Mouse (Mus musculus) activated CD4-positive, CD25-positive, alpha-beta regulatory T cell, adult 4 months (primary cell): ENCODE results near the gene Tnfrsf11a. TPM values are rescaled to one million over a fixed set of nuclear protein-coding genes. Genes with fewer than 3 reads are reported as not detected.
"Not testable (repeated sequence)": the region's sequence is repeated elsewhere in the genome, so short reads cannot be mapped to it uniquely, and the experiment has no call there.

Experiments
- ATAC-seq: one replicate; pipeline ENCODE4 v1.8.0; 2017
- polyA plus RNA-seq, 2 experiments: library from polyadenylated mRNA; unstranded; fragments of 100-300 nt; shearing (Covaris generic); gene quantifications; one replicate each; pipeline ENCODE4 v1.2.1; 2017

Tnfrsf11a gene
- under 1 TPM in 1 of 2 experiments, not detected in 1; 0.08 TPM for polyA plus RNA-seq

DNA sequence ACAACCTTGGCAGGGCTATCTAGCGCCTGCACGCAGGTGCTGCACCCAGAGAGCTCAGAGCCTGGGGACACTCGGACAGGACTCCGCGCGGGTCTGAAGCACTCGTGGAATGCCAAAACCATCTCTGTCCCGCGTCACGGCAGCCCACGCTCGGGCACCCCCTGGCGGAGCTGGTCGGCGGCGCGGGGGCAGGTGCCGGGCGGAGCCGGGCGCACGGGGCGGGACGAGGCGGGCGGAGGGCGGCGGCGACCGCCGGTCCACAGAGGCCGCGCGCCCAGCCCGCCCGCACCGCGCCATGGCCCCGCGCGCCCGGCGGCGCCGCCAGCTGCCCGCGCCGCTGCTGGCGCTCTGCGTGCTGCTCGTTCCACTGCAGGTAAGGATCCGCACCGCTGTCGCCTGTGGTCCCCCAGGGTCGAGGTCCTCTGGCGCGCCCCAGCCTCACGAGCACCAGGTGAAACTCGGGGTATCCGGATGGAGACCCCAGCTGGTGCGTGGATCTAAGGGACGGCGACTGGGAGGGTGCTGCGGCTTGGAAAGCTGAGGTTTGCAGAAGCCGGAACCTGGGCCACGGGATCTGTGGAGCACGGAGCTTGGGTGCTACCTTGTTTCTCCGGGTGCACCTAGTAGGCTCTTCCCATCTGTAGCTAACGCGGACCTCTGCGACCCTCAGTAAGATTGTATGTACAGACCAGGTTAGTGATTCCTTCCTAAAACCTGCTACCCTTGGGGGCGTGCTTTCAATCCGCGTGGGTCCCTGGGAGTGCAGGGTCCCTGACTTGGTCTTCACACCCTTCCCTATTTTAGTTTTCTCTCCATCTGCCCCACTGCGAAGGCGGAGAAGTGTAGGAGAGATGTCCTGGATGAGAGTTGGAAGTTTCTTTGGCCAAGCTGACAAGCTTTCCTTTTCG, at the start of gene Tnfrsf11a:
TSS of gene Tnfrsf11a (plus strand) at position 262 of the 908 bp plus-strand sequence.
- ATAC-seq: peak; percentile 54

DNA sequence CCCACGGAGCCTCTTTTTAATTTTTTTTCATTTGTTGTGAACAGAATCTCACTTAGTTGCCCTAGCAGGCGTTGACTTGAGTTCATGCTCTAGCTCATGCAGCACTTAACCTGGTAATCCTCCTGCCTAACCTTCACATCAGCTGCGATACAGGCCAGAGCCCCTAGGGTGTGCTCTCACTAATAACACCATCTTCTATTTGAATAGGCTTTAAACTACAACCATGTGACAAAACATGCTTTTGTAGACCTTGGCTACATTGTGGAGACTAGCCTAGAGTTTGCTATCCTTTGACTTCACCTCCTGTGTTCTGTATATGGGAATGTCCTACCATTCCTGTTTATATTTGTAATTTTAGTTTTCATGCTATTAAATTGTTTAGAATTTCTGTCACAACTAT, 45.2 kb upstream of the Tnfrsf11a start:
- ATAC-seq: peak; percentile 46

DNA sequence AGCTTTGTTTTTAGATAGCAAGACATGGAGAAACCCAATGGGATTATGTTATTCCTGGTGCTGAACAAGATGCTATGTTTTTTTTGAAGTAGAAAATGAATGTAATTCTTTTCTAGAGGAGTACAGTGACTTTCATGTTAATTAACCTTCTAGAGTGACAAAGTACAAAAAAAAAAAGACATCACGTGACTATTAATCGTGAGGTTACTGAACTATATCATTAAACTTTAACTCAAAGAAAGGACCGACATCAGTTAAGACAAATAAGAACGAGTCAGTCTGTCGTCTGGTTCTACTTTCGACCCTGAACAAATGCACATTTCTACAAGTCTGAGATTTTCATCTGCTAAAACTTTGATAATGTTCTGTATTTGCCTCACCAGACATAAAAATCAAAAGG, 42.2 kb upstream of the Tnfrsf11a start:
- ATAC-seq: no peak

DNA sequence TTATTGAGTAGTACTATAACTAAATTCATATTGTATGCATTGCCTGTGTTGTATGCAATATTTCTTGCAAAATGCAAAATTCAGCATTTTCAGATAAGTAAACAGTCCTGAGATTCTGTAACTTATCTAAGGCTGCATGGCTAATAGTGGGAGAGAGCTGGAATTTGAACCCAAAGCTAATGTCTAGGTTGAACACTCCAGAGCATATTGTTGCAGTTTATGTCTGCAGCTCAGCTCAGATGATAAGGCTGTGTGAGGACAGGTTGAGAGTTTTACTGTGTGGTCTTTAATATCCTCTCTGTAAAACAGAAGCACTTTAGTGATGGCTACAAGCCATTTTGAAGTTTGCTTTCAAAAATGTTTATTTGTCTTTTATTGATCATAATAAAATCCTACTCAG, 41.0 kb upstream of the Tnfrsf11a start:
- no peak for ATAC-seq

DNA sequence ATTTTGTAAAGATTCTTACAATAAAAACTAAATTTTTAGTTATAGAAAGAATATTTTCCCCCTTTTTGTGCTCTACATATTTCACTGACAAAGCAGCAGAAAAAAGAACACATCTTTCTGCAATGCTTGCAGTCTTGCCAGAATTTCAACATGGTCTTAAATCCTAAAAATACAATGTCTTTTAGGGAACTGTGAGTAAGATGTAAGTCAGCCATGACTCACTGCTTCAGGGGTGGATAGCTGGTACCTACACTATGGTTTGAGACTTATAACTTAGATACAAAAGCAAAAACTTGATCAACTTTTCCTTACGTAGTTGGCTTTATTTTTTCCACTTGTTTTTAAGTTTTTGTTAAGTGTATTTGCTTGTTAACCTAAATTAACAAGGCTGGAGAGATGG, 38.0 kb upstream of the Tnfrsf11a start:
- no peak for ATAC-seq

DNA sequence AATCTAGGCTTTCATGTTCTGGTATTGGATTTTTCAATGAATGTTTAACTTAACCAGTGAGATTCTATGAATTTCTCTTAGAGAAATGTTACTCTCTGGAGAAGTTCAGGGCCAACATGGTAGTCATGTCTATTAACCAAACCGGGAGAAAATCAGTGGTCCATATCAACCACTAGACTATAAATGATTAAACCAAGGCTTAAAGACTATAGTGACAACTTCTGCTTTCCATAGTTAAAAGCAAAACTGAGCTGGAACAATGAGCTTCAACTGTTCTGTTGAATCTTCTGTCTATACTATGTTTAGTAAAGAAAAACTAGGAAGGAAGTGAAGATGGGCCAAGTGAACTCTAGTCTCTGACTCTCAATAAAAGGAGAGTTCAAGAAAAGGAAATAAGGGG, 34.1 kb upstream of the Tnfrsf11a start:
- no peak for ATAC-seq

DNA sequence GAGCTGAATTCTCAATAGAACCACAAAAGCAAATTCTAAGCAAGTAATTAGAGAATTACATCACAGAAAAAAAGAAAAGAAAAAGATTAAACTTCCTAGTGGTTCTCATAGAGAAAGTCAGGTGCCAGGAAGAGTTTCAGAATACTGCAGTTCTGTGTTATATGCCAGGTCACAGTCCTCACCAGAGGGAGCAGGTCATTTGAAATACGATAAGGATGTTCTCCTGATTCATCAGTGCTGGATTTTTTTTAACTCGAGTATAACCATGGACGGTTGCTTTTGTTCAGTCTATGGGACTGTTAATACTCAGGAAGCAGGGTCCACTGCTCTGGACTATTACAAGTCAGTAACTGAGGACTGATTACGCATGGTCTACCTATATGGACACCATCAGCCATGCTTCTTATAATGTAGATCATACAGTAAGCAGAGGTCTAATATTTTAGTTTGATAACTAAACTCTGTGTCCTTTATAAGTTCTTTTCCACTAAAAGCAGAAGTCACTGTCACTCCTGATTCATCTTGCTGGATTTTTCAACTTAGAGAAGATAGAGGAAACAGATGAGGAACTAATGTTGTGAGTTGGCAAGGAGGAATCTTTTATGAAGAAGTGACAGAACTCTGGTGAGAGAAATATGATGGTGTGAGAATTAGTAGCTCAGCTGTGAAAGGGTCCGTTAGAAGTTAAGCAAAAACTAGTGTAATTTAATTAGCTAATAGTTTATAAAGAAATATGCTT, 33.5 kb upstream of the Tnfrsf11a start:
- ATAC-seq: no peak

DNA sequence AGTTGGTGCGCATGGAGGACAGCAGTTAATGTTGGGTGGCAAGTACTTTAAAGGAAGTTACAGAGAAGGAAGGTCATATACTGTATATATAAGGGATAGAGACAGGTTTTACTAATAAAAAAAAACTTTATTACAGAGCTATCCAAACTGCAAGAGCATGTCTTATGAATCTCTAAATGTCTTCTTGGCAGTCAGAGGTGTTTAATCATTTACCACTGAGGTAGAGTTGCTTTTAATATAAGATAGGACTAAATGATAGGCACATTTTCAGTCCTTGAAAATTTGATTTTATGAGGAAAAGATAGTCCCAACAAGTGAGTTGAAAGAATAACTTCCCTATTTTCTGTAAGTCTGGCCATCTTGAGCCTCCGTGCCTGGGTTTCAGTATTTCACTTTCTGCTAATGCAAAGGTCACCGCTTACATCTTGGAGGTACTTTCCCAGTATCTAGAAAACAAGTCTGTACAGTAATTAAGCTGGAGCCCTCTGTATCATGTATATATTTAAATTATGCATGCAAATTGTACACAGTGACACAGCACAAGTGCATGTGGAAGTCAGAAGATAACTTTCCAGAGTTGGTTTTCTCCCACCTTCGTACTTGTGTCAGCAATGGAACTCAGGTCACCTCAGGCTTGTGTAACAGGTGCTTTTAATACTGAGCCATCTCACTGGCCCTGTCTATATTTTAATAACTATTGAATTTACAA, 32.3 kb upstream of the Tnfrsf11a start:
- no peak for ATAC-seq

DNA sequence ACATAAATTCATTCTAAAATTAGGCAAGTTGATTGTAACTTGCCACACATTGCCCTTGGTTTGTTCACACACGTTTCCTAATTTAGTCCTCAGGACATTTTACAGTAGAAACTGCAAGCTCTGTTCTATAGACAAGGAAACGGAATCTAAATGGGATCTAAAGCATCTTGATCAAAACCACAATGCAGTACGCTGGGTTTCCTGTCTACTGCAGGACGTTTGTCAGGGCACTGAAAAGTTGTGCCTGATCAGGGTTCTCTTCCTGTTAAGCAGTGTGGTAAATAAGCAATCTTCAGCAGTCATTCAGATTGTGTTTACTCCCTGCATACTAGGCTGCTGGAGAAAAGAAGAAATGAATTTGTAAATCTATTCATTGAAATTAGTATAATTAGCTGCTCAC, 28.3 kb upstream of the Tnfrsf11a start:
- peak; percentile 65 for ATAC-seq

DNA sequence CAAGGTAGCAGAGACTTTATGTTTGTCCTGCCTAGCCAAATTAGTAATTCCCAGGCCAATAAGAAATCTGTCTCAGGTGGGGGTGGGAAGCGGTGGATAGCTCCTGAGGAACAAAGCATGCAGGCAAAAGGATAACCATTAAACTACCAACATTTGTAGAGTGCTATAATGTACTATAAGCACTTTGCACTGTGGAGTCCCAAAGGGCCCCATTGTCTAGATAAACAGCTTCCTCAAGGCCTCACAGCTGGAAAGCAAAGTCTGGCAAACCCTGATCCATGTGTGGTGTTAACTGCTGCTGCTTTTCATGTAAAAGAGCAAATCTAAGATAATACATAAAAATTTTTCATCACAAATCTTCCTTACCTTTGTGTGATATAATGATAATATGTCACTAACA, 27.6 kb upstream of the Tnfrsf11a start:
- ATAC-seq: no peak

DNA sequence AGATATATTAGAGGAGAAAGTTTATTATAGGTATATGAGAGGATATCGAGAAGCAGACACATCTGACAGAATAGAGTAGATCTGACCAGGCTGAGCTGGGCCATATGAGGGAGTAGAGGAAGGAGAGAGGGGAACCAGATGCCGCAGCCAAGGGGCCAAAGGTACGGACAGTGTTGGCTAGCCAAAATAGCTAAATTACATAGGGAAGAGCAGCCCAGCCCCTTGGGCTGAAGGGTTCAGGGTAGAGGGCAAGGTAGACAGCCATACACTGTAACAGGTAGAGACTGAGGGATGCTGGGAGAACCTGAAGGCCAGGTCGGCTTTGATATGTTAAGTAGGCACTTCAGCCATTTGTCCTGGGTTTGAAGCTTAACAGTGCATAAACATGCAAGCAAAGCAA, 21.7 kb upstream of the Tnfrsf11a start:
- ATAC-seq: no peak

DNA sequence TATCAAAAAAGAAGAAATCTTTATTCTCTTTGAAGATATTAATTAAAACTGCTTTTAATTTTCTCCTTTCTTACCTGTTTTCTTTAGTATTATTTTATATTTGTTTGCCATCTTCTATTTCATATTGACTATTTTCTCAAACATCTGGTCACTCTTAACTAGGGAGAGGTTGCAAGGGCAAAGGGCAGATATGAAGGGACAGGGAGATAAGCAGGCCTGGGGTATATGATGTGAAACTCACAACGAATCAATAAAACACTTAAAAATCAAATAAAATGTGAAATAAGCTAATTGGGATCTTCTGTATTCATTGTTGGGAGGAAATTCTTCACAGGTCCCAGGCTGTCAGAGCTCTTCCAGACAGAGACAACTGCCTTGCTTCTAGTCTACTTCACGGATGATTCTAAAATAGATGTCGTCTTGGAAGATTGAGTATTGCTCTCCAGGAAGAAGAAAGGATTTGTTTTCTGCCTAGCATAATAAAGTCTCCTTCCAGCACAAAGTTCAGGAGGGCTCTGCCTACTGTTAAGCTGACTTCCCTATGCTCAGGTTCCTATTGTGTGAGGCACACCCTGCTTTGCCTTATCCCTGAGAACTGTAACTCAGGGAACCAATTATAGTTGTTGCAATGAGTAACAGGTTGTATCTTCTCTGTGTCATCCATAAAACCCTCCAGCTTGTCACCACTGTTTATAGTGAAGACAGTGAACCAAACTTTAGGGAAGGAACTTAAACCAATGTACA, 20.9 kb upstream of the Tnfrsf11a start:
- no peak for ATAC-seq

DNA sequence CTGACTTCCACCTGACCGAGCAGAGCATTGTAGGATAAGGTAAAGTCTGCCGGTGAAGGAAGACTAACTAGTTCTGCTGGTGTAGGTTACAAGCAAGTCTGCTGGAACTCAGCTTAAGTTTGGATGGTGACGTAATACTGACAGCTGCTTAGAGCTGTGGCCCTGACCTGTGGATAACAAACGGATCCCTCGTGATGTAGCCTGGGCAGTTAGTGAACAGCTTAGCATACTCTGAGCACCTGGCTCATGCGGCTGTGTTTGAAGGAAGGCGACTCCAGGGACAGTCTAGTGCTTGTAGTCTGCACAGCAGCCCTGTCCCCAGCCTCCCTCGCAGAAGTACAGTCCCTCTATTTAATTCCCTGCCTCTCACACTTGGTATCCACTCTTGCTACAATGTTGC, 14.9 kb upstream of the Tnfrsf11a start:
- ATAC-seq: no peak

DNA sequence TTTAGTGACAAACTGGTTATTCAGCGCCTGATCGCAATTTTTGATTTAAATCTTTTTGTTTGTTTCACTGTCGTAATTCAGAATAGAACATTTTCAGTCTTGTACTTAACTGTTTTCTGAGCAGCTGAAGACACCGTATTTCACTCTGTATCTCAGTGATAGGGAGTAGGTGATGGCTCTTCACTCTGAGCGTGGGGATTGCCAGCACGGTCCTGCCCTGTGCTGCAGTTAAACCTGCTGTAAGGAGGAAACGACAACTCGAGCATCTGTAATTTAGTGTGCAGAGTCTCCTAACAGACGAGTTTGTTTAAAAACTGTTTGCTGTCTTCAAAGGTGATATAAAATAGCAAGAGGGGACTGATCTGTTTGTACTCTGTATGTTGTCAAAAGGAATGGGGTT, 14.4 kb upstream of the Tnfrsf11a start:
- ATAC-seq: not testable (repeated sequence)

DNA sequence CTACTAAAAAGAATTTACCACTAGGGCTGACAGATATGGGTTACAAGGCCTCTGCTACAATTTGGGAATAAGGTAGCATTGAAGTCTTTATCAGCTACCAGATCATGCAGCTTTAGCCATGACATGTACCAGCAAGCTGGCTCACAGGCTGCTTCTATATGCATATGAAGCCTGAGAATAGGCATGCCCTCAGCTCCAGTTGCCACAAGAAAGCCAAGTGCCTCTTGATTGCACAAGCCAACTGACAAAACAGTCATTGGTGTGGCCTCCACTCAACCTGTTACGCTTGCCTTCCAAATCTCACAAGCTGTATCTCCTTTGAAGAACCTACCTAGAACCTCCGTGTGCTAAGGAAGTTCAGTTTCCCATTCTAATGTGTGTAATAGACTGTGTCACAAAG, 12.1 kb upstream of the Tnfrsf11a start:
- no peak for ATAC-seq

DNA sequence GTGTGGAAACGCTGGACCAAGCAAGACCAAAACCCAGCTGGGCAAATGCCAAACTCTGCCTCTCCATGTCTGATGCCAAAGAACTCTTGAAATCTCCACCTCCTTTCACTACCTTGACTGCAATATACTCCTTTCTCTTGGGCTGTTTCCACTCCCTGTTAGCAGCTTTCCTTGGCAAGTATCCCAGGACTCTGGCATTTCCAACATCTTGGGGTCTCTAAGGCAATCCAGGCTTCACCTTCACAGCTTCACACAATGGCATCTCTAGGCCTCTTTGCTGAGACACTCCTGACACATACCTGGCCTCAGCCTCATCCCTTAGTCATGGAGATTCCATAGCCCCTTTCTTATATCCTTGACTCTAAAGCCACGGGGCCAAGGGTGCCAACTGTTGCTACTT, 9.8 kb upstream of the Tnfrsf11a start:
- ATAC-seq: no peak

DNA sequence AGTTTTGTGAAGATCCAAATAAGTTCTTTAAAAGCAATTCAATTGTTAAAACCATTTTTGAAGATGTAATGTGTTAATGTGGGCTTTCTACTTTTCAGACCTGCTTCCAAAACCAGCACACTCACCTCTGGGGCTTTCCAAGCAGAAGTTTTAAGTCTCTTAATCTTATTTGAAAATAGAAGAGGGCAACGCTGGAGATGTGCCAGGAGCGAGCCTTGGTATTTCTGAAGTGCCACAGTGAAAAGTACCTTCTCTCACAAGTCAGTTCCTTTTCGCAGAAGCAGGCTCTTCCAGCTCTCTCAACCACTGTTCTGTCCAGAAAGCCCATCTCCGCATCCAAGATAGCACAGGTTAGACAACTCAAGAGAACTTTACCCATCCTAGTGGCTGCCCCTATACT, 4.1 kb upstream of the Tnfrsf11a start:
- ATAC-seq: no peak

DNA sequence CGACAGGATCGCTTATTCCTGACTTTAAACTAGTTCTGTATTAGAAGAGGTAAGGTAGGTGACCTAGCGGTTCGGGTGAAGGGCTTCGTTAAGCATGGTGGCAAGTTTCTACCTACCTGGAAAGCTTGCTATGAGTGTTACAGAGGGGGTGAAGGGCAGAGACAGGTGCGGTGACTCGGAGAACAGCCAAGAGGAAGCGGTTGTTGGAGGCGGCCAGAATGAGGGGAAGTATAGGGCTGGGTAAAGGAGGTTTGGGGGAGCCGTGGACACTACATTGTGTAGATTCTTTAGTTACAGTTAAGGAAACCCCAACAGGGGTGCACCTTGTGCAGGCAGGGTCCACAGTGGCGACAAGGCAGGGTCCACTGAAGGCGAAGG, 450 bp upstream of the Tnfrsf11a start:
- ATAC-seq: no peak

DNA sequence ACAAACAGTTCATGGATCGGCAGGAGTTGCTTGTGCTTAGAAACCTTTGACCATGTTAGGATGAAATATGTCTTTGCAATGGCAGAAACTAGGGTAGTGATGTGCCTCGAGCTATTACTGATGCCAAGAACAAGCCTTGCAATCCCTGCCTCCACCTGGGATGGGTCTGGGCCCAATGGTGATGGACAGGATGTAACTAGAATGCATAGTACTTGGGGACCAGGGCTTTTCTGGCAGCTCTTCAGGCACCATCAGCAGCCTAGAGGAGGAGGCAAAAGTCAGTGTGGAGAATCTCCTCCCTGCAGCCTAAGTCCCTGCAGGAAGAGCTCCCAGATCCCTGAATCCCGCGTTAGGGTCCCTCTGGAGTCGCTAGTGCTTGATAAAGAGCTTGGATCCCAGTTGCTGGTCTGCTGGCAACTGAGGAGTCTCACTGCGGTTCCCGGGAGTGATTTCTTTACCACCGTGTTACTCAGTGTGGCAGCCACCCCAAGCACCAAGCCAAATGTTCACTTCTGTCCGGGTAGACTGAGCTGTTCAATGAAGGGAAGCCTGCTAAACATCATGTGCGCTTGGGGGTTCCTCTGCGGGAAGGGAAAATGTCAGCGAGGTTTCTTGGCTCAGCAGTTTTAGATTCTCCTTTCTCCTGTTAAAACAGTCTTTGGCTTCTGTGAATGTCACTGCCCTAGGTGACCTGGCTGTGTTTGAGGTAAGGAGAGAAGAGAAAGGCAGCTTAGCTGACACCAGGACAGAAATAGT, 1.1 kb downstream of the Tnfrsf11a start:
- ATAC-seq: no peak

DNA sequence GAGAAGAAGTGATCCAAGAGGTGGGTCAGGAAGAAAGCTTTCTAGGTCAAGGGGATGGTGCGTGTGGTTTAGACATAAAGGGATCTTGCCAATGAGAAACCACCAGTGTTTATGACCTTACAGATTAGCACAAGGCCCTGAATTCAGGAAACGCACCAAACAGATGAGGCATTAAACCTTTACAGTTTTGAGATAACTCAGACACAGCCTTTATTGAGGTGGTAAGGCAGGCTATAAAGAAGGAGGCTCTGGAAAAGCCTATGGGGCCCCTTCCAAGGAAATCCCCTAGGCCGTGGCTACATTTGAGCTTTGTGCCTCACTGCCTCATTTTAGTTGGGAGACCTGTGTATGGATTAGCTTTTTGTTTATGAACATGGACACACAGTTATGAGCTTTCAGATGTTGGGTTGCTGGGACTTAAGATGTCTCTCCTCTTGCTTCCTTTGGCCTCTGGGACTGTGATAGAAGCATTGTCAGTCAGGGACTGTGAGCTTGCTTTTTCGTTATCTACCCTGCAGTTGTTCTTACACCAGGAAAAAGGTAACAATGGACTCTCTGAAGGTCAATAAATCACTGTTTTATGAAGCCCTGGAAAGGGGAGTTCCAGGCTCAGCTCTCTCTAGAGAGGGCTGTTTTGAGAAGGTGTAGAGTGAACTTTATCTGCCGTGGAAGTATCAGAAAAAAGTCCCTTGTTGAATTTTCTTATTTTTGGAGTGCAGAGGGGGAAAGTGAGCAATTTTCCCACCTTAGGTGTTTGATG, 3.9 kb downstream of the Tnfrsf11a start:
- no peak for ATAC-seq

DNA sequence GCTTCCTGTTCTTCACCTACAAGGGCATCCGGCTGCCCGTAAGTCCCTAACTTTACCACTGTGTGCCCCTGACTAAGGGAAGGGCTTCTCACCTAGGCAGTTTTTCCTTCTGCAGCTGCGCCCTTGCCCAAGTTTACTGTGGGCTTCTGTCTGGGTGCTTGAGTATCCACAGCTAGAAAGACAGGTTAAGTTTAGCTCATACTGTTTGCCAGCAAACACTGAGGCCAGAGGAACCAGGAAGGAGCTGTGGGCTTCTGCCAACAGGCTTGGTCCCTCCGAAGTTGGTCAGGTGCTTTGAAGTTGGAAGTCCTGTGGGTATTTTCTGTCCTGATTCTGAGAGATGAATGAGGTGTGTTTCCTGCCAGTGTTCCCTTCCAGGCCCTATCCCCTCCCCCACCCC, 4.6 kb downstream of the Tnfrsf11a start:
- no peak for ATAC-seq
